Comparison of ENCODE assay signal across 1 mouse cellular context in the genomic region with DNA sequence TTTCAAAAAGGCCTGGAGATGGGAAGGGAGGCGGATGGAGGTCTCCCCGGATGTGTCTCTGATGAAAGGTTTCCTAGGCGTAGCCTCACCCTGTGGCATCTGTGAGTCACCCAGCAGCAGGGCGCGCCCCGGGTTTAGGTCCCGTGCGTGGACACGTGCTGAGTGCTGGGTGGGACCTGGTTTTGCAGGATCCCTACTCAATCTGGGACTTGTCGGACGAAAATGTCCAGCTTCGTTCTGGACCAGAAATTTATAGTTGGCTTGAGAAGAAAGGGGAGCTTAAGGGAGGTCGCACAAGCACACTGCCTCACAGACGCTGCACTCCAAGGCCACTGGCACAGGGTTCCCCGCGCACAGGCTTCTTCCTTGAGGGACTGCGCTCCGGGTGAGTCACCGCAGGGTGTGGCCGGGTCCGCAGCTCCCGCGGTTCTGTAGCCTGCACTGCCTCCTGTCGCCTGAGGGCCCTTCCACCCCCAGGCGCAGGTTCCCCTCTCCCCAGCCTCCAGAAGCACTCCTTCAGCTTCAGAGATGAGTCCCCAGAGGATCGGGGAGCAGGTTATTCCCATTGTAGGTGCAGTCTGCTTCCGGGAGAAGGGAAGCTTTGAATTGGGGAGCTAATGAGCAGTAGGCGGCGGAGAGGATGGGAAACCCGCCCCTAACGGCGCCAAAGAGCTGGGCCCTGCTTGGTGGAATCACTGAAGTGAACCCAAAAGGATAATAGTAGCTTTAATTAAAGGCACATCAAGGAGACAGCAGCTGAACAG.
TF ChIP-seq lines count a peak whose summit lies in the region.

No protein-coding gene starts in this region.

TF ChIP-seq in MEL, 35 proteins besides CTCF, POLR2A, EP300 and RAD21:
- TF ChIP-seq MAX (IDR thresholded peaks at IDR 0.05; ENCODE audit: low read length) (peak; percentile 72), CHD1 (IDR thresholded peaks at IDR 0.05; ENCODE audit: low read depth, low read length) (no peak), MYC (IDR thresholded peaks at IDR 0.05; ENCODE audit: low read depth, low read length) (peak; percentile 51; the same call in 1 of the 2 replicates), POLR2AphosphoS2 (IDR thresholded peaks at IDR 0.05; ENCODE audit: low read length) (peak; percentile 40; the same call in 1 of the 2 replicates), MAFK (IDR thresholded peaks at IDR 0.05; ENCODE audit: borderline replicate concordance, low read depth, low read length) (no peak), USF1 (IDR thresholded peaks at IDR 0.05; ENCODE audit: low read depth, low read length) (peak; percentile 41; the same call in 1 of the 2 replicates), ZMIZ1 (IDR thresholded peaks at IDR 0.05; ENCODE audit: low read depth, low read length) (no peak), JUND (IDR thresholded peaks at IDR 0.05; ENCODE audit: low read depth, low read length) (peak; percentile 14; the same call in 1 of the 2 replicates), MYB (IDR thresholded peaks at IDR 0.05; ENCODE audit: low read depth, low read length) (no peak), HCFC1 (IDR thresholded peaks at IDR 0.05; ENCODE audit: low read depth, low read length) (no peak), TCF12 (IDR thresholded peaks at IDR 0.05; ENCODE audit: low read depth, low read length) (no peak), GABPA (IDR thresholded peaks at IDR 0.05; ENCODE audit: low read depth, low read length) (no peak), BHLHE40 (IDR thresholded peaks at IDR 0.05; ENCODE audit: borderline replicate concordance, low read depth, low read length) (peak; percentile 91), ETS1 (IDR thresholded peaks at IDR 0.05; ENCODE audit: low read depth, low read length) (0 out of 2 replicates have a peak, but pooled peaks have one; percentile 9), RCOR1 (IDR thresholded peaks at IDR 0.05; ENCODE audit: low read depth, low read length) (no peak), ZKSCAN1 (IDR thresholded peaks at IDR 0.05; ENCODE audit: low read depth, low read length) (no peak), ZC3H11A (IDR thresholded peaks at IDR 0.05; ENCODE audit: low read depth, low read length) (peak; percentile 34), SIN3A (IDR thresholded peaks at IDR 0.05; ENCODE audit: low read length) (0 out of 2 replicates have a peak, but pooled peaks have one; percentile 1), SMC3 (IDR thresholded peaks at IDR 0.05; ENCODE audit: low read depth, low read length) (peak; percentile 47)
